Mouse (Mus musculus) heart, adult 2 months (tissue): ENCODE measurements around the gene Rps21. TPM values are rescaled to one million over a fixed set of nuclear protein-coding genes. Genes with fewer than 3 reads are reported as not detected.

Experiments
- DNase-seq, 2 experiments: peaks; one replicate each; pipeline ENCODE4 v3.0.0; 2021
- H3K27ac ChIP-seq: fragments of 200-600 bp; 2 replicates; pipeline ENCODE4 v1.8.1; 2022
- H3K27me3 ChIP-seq: fragments of 200-500 bp; 2 replicates; pipeline ENCODE4 v1.6.1; 2012; ENCODE audit warnings: mild to moderate bottlenecking, low read length, inconsistent platforms, mixed read lengths; ENCODE audit not compliant: control insufficient read depth, insufficient read depth
- H3K36me3 ChIP-seq: fragments of 200-500 bp; 2 replicates; pipeline ENCODE4 v1.6.1; 2012; ENCODE audit warnings: low read length, inconsistent platforms; ENCODE audit not compliant: control insufficient read depth, insufficient read depth
- H3K4me1 ChIP-seq: fragments of 200-500 bp; 2 replicates; pipeline ENCODE4 v1.6.1; 2011; ENCODE audit warnings: low read length; ENCODE audit not compliant: control insufficient read depth, insufficient read depth
- H3K4me3 ChIP-seq: fragments of 200-600 bp; 2 replicates; pipeline ENCODE4 v1.8.1; 2022
- H3K79me2 ChIP-seq: fragments of 200-500 bp; replicated peaks from 2 replicates; pipeline ENCODE4 v1.6.1; 2012; ENCODE audit warnings: mild to moderate bottlenecking, inconsistent platforms, low read length, moderate library complexity, mixed read lengths; ENCODE audit not compliant: control insufficient read depth, insufficient read depth
- H3K9ac ChIP-seq: fragments of 200-500 bp; 2 replicates; pipeline ENCODE4 v1.6.1; 2012; ENCODE audit warnings: low read depth, mild to moderate bottlenecking, control low read depth, inconsistent platforms, low read length, mixed read lengths
- CTCF ChIP-seq: fragments of 200-600 bp; IDR thresholded peaks from 2 replicates; pipeline ENCODE4 v1.8.1; 2022; ENCODE audit warnings: antibody characterized with exemption, mild to moderate bottlenecking, moderate library complexity
- EP300 ChIP-seq: fragments of 200-500 bp; IDR thresholded peaks from 2 replicates; pipeline ENCODE4 v1.6.1; 2011; ENCODE audit warnings: low read depth, low read length, control low read depth; ENCODE audit not compliant: insufficient read depth
- POLR2A ChIP-seq: fragments of 200-500 bp; IDR thresholded peaks from 2 replicates; pipeline ENCODE4 v1.6.1; 2011; ENCODE audit warnings: mild to moderate bottlenecking, low read depth, low read length, control low read depth; ENCODE audit not compliant: insufficient read depth
- WGBS: fragments of 180-500 bp; shearing (Covaris S2); methylation state at CpG from one replicate; pipeline ENCODE4 v1.1.7; 2018; 5-methylcytosine and 5-hydroxymethylcytosine counted together
- intact Hi-C: fragments of 180-260 bp; cut with DNase I; formaldehyde crosslinking; loops from one replicate; pipeline ENCODE4 v1.15.1; 2025
- polyA plus RNA-seq: library from polyadenylated mRNA; depleted of rRNA; stranded (reverse); fragments of >200 nt; gene quantifications from 2 replicates; pipeline ENCODE4 v1.2.3, GENCODE M21; 2012
- total RNA-seq, 2 experiments: library from RNA; stranded (reverse); gene quantifications; 2 replicates each; pipeline ENCODE4 v1.2.3; 2021

Rps21 gene
- total and polyA plus RNA-seq, 3 experiments, result 506 to 1,183 (median 570) TPM

GRCm38 (mm10) chr2:180262441-180262840, 5.3 kb downstream of the Rps21 start:
- Histone ChIP-seq H3K27ac (peak overlapping the region; percentile 93), H3K4me1 (peaks cover 12% of the 10 kb centered on the region), H3K36me3 (peaks cover 2% of the 10 kb centered on the region; the same call in 1 of the 2 replicates)

GRCm38 (mm10) chr2:180262891-180263290, 5.7 kb downstream of the Rps21 start:
- TF ChIP-seq EP300, result no peak
- TF ChIP-seq CTCF, result no peak
- TF ChIP-seq POLR2A, result no peak
- 48% methylated on average over 10 of the region's 10 CpGs for WGBS
- Histone ChIP-seq H3K4me1 (peaks cover 12% of the 10 kb centered on the region), H3K9ac (peak overlapping the region; percentile 27; the same call in 1 of the 2 replicates), H3K27ac (peak overlapping the region; percentile 93), H3K79me2 (no peaks in the 10 kb centered on the region; the same call in 1 of the 2 replicates), H3K27me3 (no peaks in the 10 kb centered on the region), H3K4me3 (no peak overlapping the region), H3K36me3 (peaks cover 2% of the 10 kb centered on the region; the same call in 1 of the 2 replicates)
- DNase-seq, result peak in 1 of 2 experiments; percentile 34
- intact Hi-C loops, result no loop called here

More at GRCm38 (mm10) chr2:180262441-180262840, 5.3 kb downstream of the Rps21 start:
- intact Hi-C loops, result no loop called here
- DNase-seq, result peak; percentile 52 to 67
- WGBS, result 31% methylated on average over 3 of the region's 3 CpGs
- H3K9ac ChIP-seq, result peak overlapping the region; percentile 36
- no peaks in the 10 kb centered on the region for H3K27me3 ChIP-seq
- no peaks in the 10 kb centered on the region; the same call in 1 of the 2 replicates for H3K79me2 ChIP-seq
- H3K4me3 ChIP-seq, result peak overlapping the region; percentile 38
- TF ChIP-seq EP300, result peak; percentile 94; the same call in 1 of the 2 replicates
- no peak for TF ChIP-seq CTCF
- peak; percentile 92 for TF ChIP-seq POLR2A

- H3K27me3 ChIP-seq, result no peaks in the 10 kb centered on the region
- TF ChIP-seq EP300 (no peak), CTCF (no peak), POLR2A (no peak)
- 47% methylated on average over 2 of the region's 2 CpGs for WGBS
- no peak overlapping the region for H3K4me3 ChIP-seq
- DNase-seq, result no peak
- H3K9ac ChIP-seq, result no peak overlapping the region
- H3K4me1 ChIP-seq, result peaks cover 9% of the 10 kb centered on the region
- peaks cover 5% of the 10 kb centered on the region for H3K79me2 ChIP-seq
- intact Hi-C loops, result no loop called here
- H3K27ac ChIP-seq, result no peak overlapping the region
- H3K36me3 ChIP-seq, result no peaks in the 10 kb centered on the region
These were observed 10.8 kb downstream of the Rps21 start for GRCm38 (mm10) chr2:180267955-180268354.

DNA sequence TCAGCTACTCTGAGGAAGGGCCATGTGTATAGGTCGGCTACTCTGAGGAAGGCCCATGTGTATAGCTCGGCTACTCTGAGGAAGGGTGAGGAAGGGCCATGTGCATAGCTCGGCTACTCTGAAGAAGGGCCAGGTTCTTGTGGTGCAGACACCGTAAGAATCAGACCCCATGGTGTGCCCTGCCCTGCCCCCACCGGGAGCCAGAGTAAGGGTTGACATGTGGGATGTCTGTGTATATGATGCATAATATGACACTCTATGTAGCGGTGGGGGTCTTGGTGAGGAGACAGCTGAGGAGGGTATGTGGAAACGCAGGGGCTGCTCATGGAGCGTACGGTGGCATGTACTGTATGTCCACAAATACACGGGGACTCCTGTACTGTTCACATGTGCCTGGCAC, 12.2 kb downstream of the Rps21 start:
- Histone ChIP-seq H3K9ac (no peak overlapping the region), H3K27me3 (no peaks in the 10 kb centered on the region), H3K4me1 (peaks cover 11% of the 10 kb centered on the region), H3K36me3 (no peaks in the 10 kb centered on the region), H3K4me3 (no peak overlapping the region), H3K27ac (no peak overlapping the region), H3K79me2 (peaks cover 5% of the 10 kb centered on the region)
- DNase-seq, result no peak
- TF ChIP-seq CTCF, result no peak
- TF ChIP-seq POLR2A, result no peak
- no peak for TF ChIP-seq EP300
- intact Hi-C loops, result no loop called here
- WGBS, result 89% methylated on average over 10 of the region's 10 CpGs

DNA sequence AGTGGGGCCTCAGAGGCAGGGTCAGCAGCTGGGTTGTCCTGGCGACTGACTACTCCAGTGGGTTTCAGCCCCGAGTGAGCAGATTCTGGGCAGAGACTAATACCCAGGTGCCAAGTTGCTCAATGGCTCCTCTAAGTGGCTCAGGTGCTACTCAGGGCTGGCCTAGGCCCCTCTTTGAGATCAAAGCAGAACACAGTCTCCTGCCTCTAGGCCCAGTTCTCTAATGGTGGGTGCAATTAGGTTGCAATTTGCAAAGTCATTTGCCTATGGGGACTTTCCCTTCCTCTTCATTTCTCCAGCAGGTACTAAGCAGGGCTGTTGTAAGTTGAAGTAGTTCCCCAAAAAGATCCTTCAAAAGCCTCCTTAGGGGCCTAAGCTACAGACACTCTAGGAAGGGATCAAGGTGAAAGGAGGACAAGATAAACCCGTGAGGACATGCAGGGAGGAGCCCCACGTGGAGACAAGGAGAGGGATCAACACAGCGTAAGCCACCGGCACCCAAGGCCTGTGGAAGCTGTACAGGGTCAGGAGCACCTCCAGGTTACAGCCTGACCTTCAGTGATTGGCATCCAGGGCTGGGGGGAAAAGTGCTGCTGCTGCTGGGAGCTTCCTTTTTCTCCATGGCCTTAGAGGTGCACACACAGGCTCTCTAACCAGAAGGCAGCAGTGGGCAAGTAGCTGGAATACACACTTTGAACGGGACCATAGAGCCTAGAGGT, 13.5 kb downstream of the Rps21 start:
- no peak overlapping the region for H3K9ac ChIP-seq
- no peak for DNase-seq
- H3K36me3 ChIP-seq, result no peaks in the 10 kb centered on the region
- 61% methylated on average over 7 of the region's 7 CpGs for WGBS
- intact Hi-C loops, result no loop called here
- peaks cover 5% of the 10 kb centered on the region for H3K79me2 ChIP-seq
- peaks cover 13% of the 10 kb centered on the region for H3K4me1 ChIP-seq
- H3K4me3 ChIP-seq, result no peak overlapping the region
- no peaks in the 10 kb centered on the region for H3K27me3 ChIP-seq
- H3K27ac ChIP-seq, result no peak overlapping the region
- no peak for TF ChIP-seq CTCF
- no peak for TF ChIP-seq POLR2A
- no peak for TF ChIP-seq EP300

DNA sequence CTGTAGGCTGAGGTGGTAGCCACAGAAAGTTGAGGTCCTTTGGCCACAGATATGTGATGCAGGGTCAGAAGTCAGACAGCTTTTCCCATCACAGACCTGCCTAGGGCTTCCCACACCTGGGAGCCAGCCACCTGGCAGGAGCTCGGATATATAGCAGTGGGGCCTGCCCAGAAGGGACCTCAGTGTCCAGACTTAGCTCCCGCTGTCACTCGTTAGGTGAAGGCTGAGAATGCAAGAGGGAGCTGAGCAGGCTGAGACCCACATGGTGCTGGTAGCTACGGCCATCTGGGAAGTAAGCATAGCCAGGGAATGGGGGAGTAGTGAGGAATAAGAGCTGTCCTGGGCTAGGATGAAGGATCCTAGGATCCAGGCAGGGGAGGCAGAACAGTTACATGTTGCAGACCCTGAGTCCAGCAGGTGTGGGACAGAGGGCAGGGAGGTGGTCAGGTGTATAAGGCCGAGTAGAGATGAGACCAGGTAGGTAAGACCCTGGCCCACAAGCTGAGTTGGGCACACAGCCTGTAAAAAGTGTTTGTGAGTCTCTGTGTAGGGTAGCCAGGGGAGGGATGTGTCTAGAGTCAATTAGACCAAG, 14.7 kb downstream of the Rps21 start:
- peaks cover 19% of the 10 kb centered on the region for H3K4me1 ChIP-seq
- H3K36me3 ChIP-seq, result no peaks in the 10 kb centered on the region
- TF ChIP-seq CTCF (no peak), POLR2A (no peak)
- no peak overlapping the region for H3K27ac ChIP-seq
- DNase-seq, result no peak
- no peaks in the 10 kb centered on the region for H3K27me3 ChIP-seq
- WGBS, result 65% methylated on average over 5 of the region's 5 CpGs
- peaks cover 5% of the 10 kb centered on the region for H3K79me2 ChIP-seq
- H3K4me3 ChIP-seq, result peak overlapping the region; percentile 71; the same call in 1 of the 2 replicates
- H3K9ac ChIP-seq, result 0 out of 2 replicates have a peak overlapping the region, but pooled peaks have one; percentile 3
- intact Hi-C loops, result no loop called here
